Comparison of ENCODE assay signal across 14 mouse cellular contexts in the genomic region with DNA sequence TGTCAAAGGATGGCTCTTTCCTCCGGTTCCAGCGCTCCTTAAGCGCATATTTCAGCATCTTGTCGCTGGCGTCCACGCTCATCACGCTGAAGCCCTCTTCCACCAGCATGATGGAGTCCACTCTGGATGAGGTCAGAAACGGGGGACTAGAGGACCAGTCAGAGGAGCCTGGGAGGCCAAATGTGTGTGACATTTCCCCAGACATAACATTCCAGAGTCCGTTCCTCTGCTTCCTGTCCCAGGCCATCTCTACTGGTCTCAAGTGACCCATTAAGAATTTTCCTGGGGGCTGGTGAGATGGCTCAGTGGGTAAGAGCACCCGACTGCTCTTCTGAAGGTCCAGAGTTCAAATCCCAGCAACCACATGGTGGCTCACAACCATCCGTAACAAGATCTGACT. TPM values are rescaled to one million over a fixed set of nuclear protein-coding genes. Genes with fewer than 3 reads are reported as not detected.
"Had no signal": no experiment of that assay in that cellular context is flagged by ENCODE, and none has a peak within 500 bp of the region (broad histone marks: within the 10 kb centered on the region; RNA-seq: fewer than 3 reads in every experiment).

No protein-coding gene starts in this region.

- H3K4me2 ChIP-seq: lung, embryonic 14.5 days; midbrain, embryonic 13.5 days; midbrain, embryonic 15.5 days; neural tube, embryonic 13.5 days; neural tube, embryonic 15.5 days; stomach, embryonic 15.5 days had no signal

- DNase-seq: lung, postnatal 10 days; right cerebral cortex, adult 18-20 months; right cerebral cortex, postnatal 25 days had no signal

- H3K27ac ChIP-seq: midbrain, embryonic 10.5 days; midbrain, embryonic 13.5 days; midbrain, embryonic 15.5 days; neural tube, embryonic 13.5 days; neural tube, embryonic 15.5 days; stomach, embryonic 15.5 days; stomach, postnatal 0 days had no signal

- ATAC-seq: midbrain, embryonic 13.5 days; midbrain, embryonic 15.5 days had no signal

- H3K27me3 ChIP-seq: stomach, embryonic 15.5 days had no signal

- H3K4me3 ChIP-seq: midbrain, embryonic 10.5 days; midbrain, embryonic 13.5 days; midbrain, embryonic 15.5 days; myocyte; neural tube, embryonic 13.5 days; neural tube, embryonic 15.5 days; stomach, embryonic 15.5 days had no signal

- H3K9me3 ChIP-seq: midbrain, embryonic 10.5 days; midbrain, embryonic 13.5 days; midbrain, embryonic 15.5 days; neural tube, embryonic 13.5 days; neural tube, embryonic 15.5 days; stomach, embryonic 15.5 days had no signal

- H3K9ac ChIP-seq: lung, embryonic 14.5 days; midbrain, embryonic 13.5 days; midbrain, embryonic 15.5 days; neural tube, embryonic 13.5 days; neural tube, embryonic 15.5 days; stomach, embryonic 15.5 days had no signal

- H3K4me1 ChIP-seq: midbrain, embryonic 15.5 days; neural tube, embryonic 13.5 days; neural tube, embryonic 15.5 days had no signal

RNA-seq across cellular contexts. Expression of a gene that starts 36.2 kb away (rescaled TPM):
- total RNA-seq: megakaryocyte, adult 5-6 weeks; megakaryocyte-erythroid progenitor cell, adult 5-6 weeks had no signal
